Mouse (Mus musculus): ENCODE measurements at regions not wholly inside any gene's neighbourhood (a gene's known extent, or its start where the extent isn't known, plus 50 kb on each side); places are given as distances from the start of the nearest gene placed in this dataset.

GRCm38 (mm10) chr13:69182478-69182877, 183.1 kb upstream of the Adcy2 start:
- no peak overlapping the region for H3K4me3 ChIP-seq
- H3K4me2 ChIP-seq: no peak overlapping the region
- WGBS: 91% methylated on average over 3 of the region's 3 CpGs
- no peaks in the 10 kb centered on the region for H3K4me1 ChIP-seq (replicated peaks)
- H3K27ac ChIP-seq: no peak overlapping the region
- ATAC-seq (ENCODE audit: low FRiP score): no peak
- H3K27me3 ChIP-seq: no peaks in the 10 kb centered on the region
- H3K9ac ChIP-seq: no peak overlapping the region
- H3K9me3 ChIP-seq: no peaks in the 10 kb centered on the region
- H3K36me3 ChIP-seq: no peaks in the 10 kb centered on the region

- no peak overlapping the region for H3K4me2 ChIP-seq
- H3K27me3 ChIP-seq: no peaks in the 10 kb centered on the region
- H3K4me1 ChIP-seq (replicated peaks): no peaks in the 10 kb centered on the region
- no peak overlapping the region for H3K4me3 ChIP-seq
- H3K36me3 ChIP-seq: no peaks in the 10 kb centered on the region
- H3K9me3 ChIP-seq: no peaks in the 10 kb centered on the region
- no peak for ATAC-seq (ENCODE audit: low FRiP score)
- H3K9ac ChIP-seq: no peak overlapping the region
- WGBS: 84% methylated on average over 3 of the region's 3 CpGs
- no peak overlapping the region for H3K27ac ChIP-seq
Measured at GRCm38 (mm10) chr13:69190661-69191060, 191.3 kb upstream of the Adcy2 start.

GRCm38 (mm10) chr13:69196464-69196871, 197.1 kb upstream of the Adcy2 start:
- no peak overlapping the region for H3K27ac ChIP-seq
- H3K9me3 ChIP-seq: no peaks in the 10 kb centered on the region
- no peak overlapping the region for H3K4me3 ChIP-seq
- 10% methylated on average over 4 of the region's 4 CpGs for WGBS
- H3K4me1 ChIP-seq (replicated peaks): no peaks in the 10 kb centered on the region; the same call in 1 of the 2 replicates
- H3K36me3 ChIP-seq: no peaks in the 10 kb centered on the region
- H3K4me2 ChIP-seq: no peak overlapping the region
- ATAC-seq (ENCODE audit: low FRiP score): no peak
- no peaks in the 10 kb centered on the region for H3K27me3 ChIP-seq
- no peak overlapping the region for H3K9ac ChIP-seq

GRCm38 (mm10) chr13:69207741-69208568, 208.6 kb upstream of the Adcy2 start:
- Histone ChIP-seq H3K36me3 (no peaks in the 10 kb centered on the region), H3K4me2 (no peak overlapping the region), H3K27ac (no peak overlapping the region), H3K4me1 (replicated peaks) (no peaks in the 10 kb centered on the region), H3K9me3 (no peaks in the 10 kb centered on the region), H3K9ac (no peak overlapping the region), H3K27me3 (no peaks in the 10 kb centered on the region), H3K4me3 (no peak overlapping the region)
- ATAC-seq (ENCODE audit: low FRiP score): no peak
- WGBS: 86% methylated on average over 10 of the region's 10 CpGs

DNA sequence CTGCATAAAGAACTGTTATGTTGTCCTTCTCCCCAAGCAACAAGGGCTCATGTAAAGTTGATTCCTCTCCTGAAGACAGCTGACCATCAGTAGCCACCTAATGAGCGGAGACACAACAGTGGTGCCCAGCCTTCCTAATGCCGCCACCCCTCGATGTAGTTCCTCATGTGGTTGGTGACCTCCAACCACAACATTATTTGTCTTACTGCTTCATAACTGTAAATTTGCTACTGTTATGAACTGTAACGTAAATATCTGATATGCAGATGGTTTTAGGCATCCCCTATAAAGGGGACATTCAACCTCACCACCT, 209.2 kb upstream of the Adcy2 start:
- H3K36me3 ChIP-seq: no peaks in the 10 kb centered on the region
- H3K4me1 ChIP-seq (replicated peaks): no peaks in the 10 kb centered on the region
- WGBS: 96% methylated on average over 4 of the region's 4 CpGs

DNA sequence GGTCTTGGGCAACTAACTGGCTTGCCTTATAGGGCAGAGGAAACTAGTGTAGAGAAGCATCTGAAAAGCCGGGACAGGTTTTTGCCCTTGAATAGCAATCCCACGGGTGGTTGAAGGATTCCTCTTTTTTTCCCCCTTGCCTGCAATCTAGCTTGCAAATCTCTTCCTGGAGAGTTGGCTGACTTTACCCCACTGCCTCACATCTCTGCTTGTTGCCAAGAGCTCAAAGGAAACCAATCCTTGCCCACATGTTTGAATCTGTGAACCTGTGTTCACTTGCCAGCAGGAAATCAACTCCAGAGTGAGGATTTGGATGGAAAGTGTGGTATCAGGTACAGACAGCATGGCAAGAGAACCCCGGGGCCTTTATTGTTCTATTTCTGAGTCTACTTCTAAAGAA, 217.2 kb upstream of the Adcy2 start:
- H3K36me3 ChIP-seq: no peaks in the 10 kb centered on the region
- no peak for ATAC-seq (ENCODE audit: low FRiP score)
- H3K9ac ChIP-seq: no peak overlapping the region
- WGBS: 81% methylated on average over 3 of the region's 3 CpGs
- H3K27me3 ChIP-seq: no peaks in the 10 kb centered on the region
- no peak overlapping the region for H3K27ac ChIP-seq
- no peaks in the 10 kb centered on the region for H3K4me1 ChIP-seq (replicated peaks)
- no peaks in the 10 kb centered on the region for H3K9me3 ChIP-seq
- H3K4me2 ChIP-seq: no peak overlapping the region
- H3K4me3 ChIP-seq: no peak overlapping the region

More for the DNA sequence above, 209.2 kb upstream of the Adcy2 start:
- no peak overlapping the region for H3K4me2 ChIP-seq
- no peak for ATAC-seq (ENCODE audit: low FRiP score)
- H3K9me3 ChIP-seq: no peaks in the 10 kb centered on the region
- no peak overlapping the region for H3K27ac ChIP-seq
- H3K27me3 ChIP-seq: no peaks in the 10 kb centered on the region
- no peak overlapping the region for H3K9ac ChIP-seq
- no peak overlapping the region for H3K4me3 ChIP-seq

DNA sequence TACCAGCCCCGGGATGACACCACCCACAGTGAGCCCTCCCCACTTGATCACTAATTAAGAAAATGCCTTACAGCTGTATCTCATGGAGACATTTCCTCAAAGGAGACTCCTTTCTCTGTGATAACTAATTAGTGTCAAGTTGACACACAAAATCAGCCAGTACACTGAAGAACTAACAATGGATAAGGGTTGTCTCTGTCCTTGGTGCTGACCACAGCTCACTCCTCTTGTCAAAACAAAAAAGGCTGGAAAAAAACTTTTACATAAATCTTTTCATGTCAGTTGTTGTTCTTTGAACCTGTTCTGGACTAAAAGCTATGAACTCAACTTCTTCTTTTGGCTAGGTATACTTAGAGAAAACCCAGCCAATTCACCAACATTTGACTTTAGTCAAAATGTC, 221.1 kb upstream of the Adcy2 start:
- Histone ChIP-seq H3K4me3 (no peak overlapping the region), H3K36me3 (no peaks in the 10 kb centered on the region), H3K27ac (no peak overlapping the region), H3K9ac (no peak overlapping the region), H3K27me3 (no peaks in the 10 kb centered on the region), H3K4me2 (no peak overlapping the region), H3K9me3 (no peaks in the 10 kb centered on the region), H3K4me1 (replicated peaks) (no peaks in the 10 kb centered on the region)
- 50% methylated on average over 1 of the region's 1 CpGs for WGBS
- no peak for ATAC-seq (ENCODE audit: low FRiP score)

DNA sequence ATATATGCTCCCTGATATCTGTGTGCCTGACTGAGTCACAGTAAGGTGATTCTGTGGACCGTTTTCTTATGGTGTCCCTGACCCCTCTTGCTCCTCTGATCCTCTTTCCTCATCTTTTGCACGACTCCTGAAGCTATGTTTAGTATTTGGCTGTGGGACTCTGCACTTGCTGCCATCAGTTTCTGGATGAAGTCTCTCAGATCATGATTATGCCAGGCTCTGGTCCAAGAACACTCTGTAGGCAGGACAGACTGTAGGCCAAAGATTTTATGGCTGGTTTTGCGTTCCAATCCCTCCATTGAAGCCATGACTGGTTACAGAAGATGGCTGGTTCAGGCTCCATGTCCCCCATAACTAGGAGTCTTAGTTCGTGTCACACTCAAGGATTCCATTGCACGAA, 227.2 kb upstream of the Adcy2 start:
- Histone ChIP-seq H3K4me2 (no peak overlapping the region), H3K27ac (no peak overlapping the region), H3K4me3 (no peak overlapping the region), H3K9ac (no peak overlapping the region), H3K27me3 (no peaks in the 10 kb centered on the region), H3K36me3 (no peaks in the 10 kb centered on the region), H3K9me3 (no peaks in the 10 kb centered on the region), H3K4me1 (replicated peaks) (no peaks in the 10 kb centered on the region)
- ATAC-seq (ENCODE audit: low FRiP score): no peak
- 86% methylated on average over 5 of the region's 5 CpGs for WGBS

DNA sequence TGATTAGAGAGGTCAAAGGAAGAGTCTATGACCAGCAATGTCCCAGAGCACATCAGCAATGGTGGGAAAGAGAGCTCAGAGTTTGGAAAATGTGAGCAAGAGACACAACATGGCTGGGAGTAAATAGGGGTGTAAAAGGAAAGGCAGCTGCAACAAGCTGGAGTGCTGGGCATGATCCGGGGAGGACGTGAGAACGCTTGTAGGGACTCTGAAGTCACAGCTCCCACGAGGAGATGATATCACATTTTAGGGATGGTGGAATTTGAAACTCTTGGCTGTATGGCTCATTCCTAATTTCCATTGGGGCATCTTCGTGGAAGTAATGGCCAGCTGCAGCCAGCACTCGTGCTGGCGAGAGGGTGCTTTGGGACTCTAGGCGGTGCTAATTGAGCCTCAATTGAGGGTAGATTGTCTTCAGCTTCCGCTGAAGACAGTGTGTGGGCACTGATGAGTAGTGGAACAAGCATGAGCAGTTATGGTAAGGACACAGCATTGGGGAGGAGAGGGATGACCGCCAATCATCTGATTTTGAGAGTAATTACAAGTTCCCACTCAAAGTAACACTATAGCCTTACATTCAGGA, 231.1 kb upstream of the Adcy2 start:
- 90% methylated on average over 10 of the region's 10 CpGs for WGBS
- Histone ChIP-seq H3K27me3 (no peaks in the 10 kb centered on the region), H3K4me3 (no peak overlapping the region), H3K9ac (no peak overlapping the region), H3K4me1 (replicated peaks) (no peaks in the 10 kb centered on the region), H3K9me3 (no peaks in the 10 kb centered on the region), H3K36me3 (no peaks in the 10 kb centered on the region), H3K27ac (no peak overlapping the region), H3K4me2 (no peak overlapping the region)
- ATAC-seq (ENCODE audit: low FRiP score): no peak

GRCm38 (mm10) chr13:69236386-69236785, 237.0 kb upstream of the Adcy2 start:
- Histone ChIP-seq H3K4me1 (replicated peaks) (no peaks in the 10 kb centered on the region), H3K27ac (no peak overlapping the region), H3K4me3 (no peak overlapping the region), H3K9me3 (no peaks in the 10 kb centered on the region), H3K27me3 (no peaks in the 10 kb centered on the region), H3K4me2 (no peak overlapping the region), H3K9ac (no peak overlapping the region), H3K36me3 (no peaks in the 10 kb centered on the region)
- ATAC-seq (ENCODE audit: low FRiP score): no peak
- WGBS: 84% methylated on average over 5 of the region's 5 CpGs

GRCm38 (mm10) chr13:69237918-69238317, 238.6 kb upstream of the Adcy2 start:
- Histone ChIP-seq H3K9ac (no peak overlapping the region), H3K36me3 (no peaks in the 10 kb centered on the region), H3K27me3 (no peaks in the 10 kb centered on the region), H3K4me2 (no peak overlapping the region), H3K9me3 (no peaks in the 10 kb centered on the region), H3K4me3 (no peak overlapping the region), H3K27ac (no peak overlapping the region), H3K4me1 (replicated peaks) (0 out of 2 replicates have a peak, but pooled peaks cover 5% of the 10 kb centered on the region)
- WGBS: 91% methylated on average over 3 of the region's 3 CpGs
- ATAC-seq (ENCODE audit: low FRiP score): no peak

- Histone ChIP-seq H3K9me3 (no peaks in the 10 kb centered on the region), H3K4me2 (no peak overlapping the region), H3K27ac (no peak overlapping the region), H3K27me3 (no peaks in the 10 kb centered on the region), H3K4me3 (no peak overlapping the region), H3K9ac (no peak overlapping the region), H3K4me1 (replicated peaks) (0 out of 2 replicates have a peak, but pooled peaks cover 5% of the 10 kb centered on the region), H3K36me3 (no peaks in the 10 kb centered on the region)
- 77% methylated on average over 2 of the region's 2 CpGs for WGBS
- no peak for ATAC-seq (ENCODE audit: low FRiP score)
Measured at GRCm38 (mm10) chr13:69239261-69239915, 240.0 kb upstream of the Adcy2 start.
